Mouse (Mus musculus) left cerebral cortex, adult 18-20 months (tissue): Measurements from ENCODE around the gene Atg16l2. TPM values are rescaled to one million over a fixed set of nuclear protein-coding genes. Genes with fewer than 3 reads are reported as not detected.

Experiments
- DNase-seq, 2 experiments: peaks; one replicate each; pipeline ENCODE4 v3.0.0; 2021 to 2022; ENCODE audit warnings: low spot score in 2 of 2, mixed read lengths in 1 of 2
- total RNA-seq, 2 experiments: library from RNA; stranded (reverse); gene quantifications; 2 replicates each; pipeline ENCODE4 v1.2.3; 2021

Atg16l2 gene
- total RNA-seq, 2 experiments from 2014 or later: 59.1 to 62.5 TPM

GRCm38 (mm10) chr7:101293138-101293537, 8.9 kb downstream of the Atg16l2 start:
- DNase-seq: no peak

GRCm38 (mm10) chr7:101292696-101293095, 9.4 kb downstream of the Atg16l2 start:
- DNase-seq: no peak

GRCm38 (mm10) chr7:101292086-101292485, 10.0 kb downstream of the Atg16l2 start:
- no peak for DNase-seq

GRCm38 (mm10) chr7:101291641-101292040, 10.4 kb downstream of the Atg16l2 start:
- no peak for DNase-seq

GRCm38 (mm10) chr7:101291211-101291610, 10.8 kb downstream of the Atg16l2 start:
- no peak for DNase-seq

- DNase-seq: no peak
Observed at GRCm38 (mm10) chr7:101290401-101290800, 11.7 kb downstream of the Atg16l2 start.

- DNase-seq: peak; percentile 55 to 62
Observed at GRCm38 (mm10) chr7:101288436-101288835, 13.6 kb downstream of the Atg16l2 start.

GRCm38 (mm10) chr7:101287820-101288219, 14.2 kb downstream of the Atg16l2 start:
- DNase-seq: no peak

GRCm38 (mm10) chr7:101286891-101287290, 15.2 kb downstream of the Atg16l2 start:
- DNase-seq: no peak

- DNase-seq: no peak
Observed at GRCm38 (mm10) chr7:101284504-101284903, 17.5 kb downstream of the Atg16l2 start.

- DNase-seq: no peak
Observed at GRCm38 (mm10) chr7:101282721-101283120, 19.3 kb downstream of the Atg16l2 start.

GRCm38 (mm10) chr7:101272466-101273160, 29.4 kb downstream of the Atg16l2 start:
- DNase-seq: no peak

- no peak for DNase-seq
Observed at GRCm38 (mm10) chr7:101271602-101272001, 30.4 kb downstream of the Atg16l2 start.

GRCm38 (mm10) chr7:101267457-101268259, 34.4 kb downstream of the Atg16l2 start:
- peak in 1 of 2 experiments; percentile 19 for DNase-seq

- DNase-seq: no peak
Observed at GRCm38 (mm10) chr7:101263511-101263910, 38.5 kb downstream of the Atg16l2 start.

- DNase-seq: no peak
Observed at GRCm38 (mm10) chr7:101261941-101262546, 40.0 kb downstream of the Atg16l2 start.

GRCm38 (mm10) chr7:101258482-101258881, 43.6 kb downstream of the Atg16l2 start:
- DNase-seq: no peak

GRCm38 (mm10) chr7:101253071-101253470, 49.0 kb downstream of the Atg16l2 start:
- no peak for DNase-seq

- no peak for DNase-seq
Observed at GRCm38 (mm10) chr7:101249173-101249572, 52.9 kb downstream of the Atg16l2 start.

GRCm38 (mm10) chr7:101248760-101249159, 53.3 kb downstream of the Atg16l2 start:
- no peak for DNase-seq

- peak in 1 of 2 experiments; percentile 3 for DNase-seq
Observed at GRCm38 (mm10) chr7:101236712-101237473, 65.2 kb downstream of the Atg16l2 start.
